Mouse (Mus musculus) kidney, embryonic 14.5 days (tissue): ENCODE results near the gene I830077J02Rik. TPM values are rescaled to one million over a fixed set of nuclear protein-coding genes. Genes with fewer than 3 reads are reported as not detected.

Source experiments
- ATAC-seq: fragments of 200-750 bp; cut with Nextera tagmentation; 2 replicates; pipeline ENCODE4 v1.8.0; 2017; ENCODE audit warnings: moderate number of reproducible peaks, mild to moderate bottlenecking, moderate TSS enrichment, moderate library complexity; ENCODE audit not compliant: low FRiP score, low TSS enrichment
- H3K27ac ChIP-seq: fragments of 300-500 bp; sonication (generic); 2 replicates; pipeline ENCODE4 v1.5.1; 2014; ENCODE audit warnings: low read depth, mild to moderate bottlenecking, low read length, moderate library complexity, mixed read lengths
- H3K27me3 ChIP-seq: fragments of 300-500 bp; sonication (generic); 2 replicates; pipeline ENCODE4 v1.6.1; 2014; ENCODE audit warnings: mild to moderate bottlenecking, low read length; ENCODE audit not compliant: control insufficient read depth, insufficient read depth
- H3K36me3 ChIP-seq: fragments of 300-500 bp; sonication (generic); 2 replicates; pipeline ENCODE4 v1.6.1; 2014; ENCODE audit warnings: low read length, mixed read lengths; ENCODE audit not compliant: control insufficient read depth, insufficient read depth
- H3K4me1 ChIP-seq: fragments of 300-500 bp; sonication (generic); 2 replicates; pipeline ENCODE4 v1.6.1; 2014; ENCODE audit warnings: low read length, mixed read lengths; ENCODE audit not compliant: control insufficient read depth, insufficient read depth
- H3K4me2 ChIP-seq: fragments of 300-500 bp; sonication (generic); replicated peaks from 2 replicates; pipeline ENCODE4 v1.6.1; 2014; ENCODE audit warnings: low read depth, mild to moderate bottlenecking, low read length
- H3K4me3 ChIP-seq: fragments of 300-500 bp; sonication (generic); 2 replicates; pipeline ENCODE4 v1.5.1; 2014; ENCODE audit warnings: mild to moderate bottlenecking, low read length
- H3K9ac ChIP-seq: fragments of 300-500 bp; sonication (generic); 2 replicates; pipeline ENCODE4 v1.6.1; 2014; ENCODE audit warnings: low read depth, mild to moderate bottlenecking, low read length, moderate library complexity
- H3K9me3 ChIP-seq: fragments of 300-500 bp; sonication (generic); 2 replicates; pipeline ENCODE4 v1.6.1; 2016; ENCODE audit warnings: low read length; ENCODE audit not compliant: control insufficient read depth
- WGBS: fragments of 180-500 bp; shearing (Covaris S2); extraction: QIAGEN DNeasy Blood & Tissue Kit; methylation state at CpG from one replicate; pipeline ENCODE4 v1.1.7; 2014; 5-methylcytosine and 5-hydroxymethylcytosine counted together
- polyA plus RNA-seq: library from polyadenylated mRNA; unstranded; fragments of >200 nt; fragmentation: Nextera tagmentation; extraction: Ambion mirVana; gene quantifications from 2 replicates; pipeline ENCODE4 v1.2.1, GENCODE M21; 2014

The I830077J02Rik gene
- polyA plus RNA-seq, 1 experiment from 2014 or later, result 0.70 TPM

DNA sequence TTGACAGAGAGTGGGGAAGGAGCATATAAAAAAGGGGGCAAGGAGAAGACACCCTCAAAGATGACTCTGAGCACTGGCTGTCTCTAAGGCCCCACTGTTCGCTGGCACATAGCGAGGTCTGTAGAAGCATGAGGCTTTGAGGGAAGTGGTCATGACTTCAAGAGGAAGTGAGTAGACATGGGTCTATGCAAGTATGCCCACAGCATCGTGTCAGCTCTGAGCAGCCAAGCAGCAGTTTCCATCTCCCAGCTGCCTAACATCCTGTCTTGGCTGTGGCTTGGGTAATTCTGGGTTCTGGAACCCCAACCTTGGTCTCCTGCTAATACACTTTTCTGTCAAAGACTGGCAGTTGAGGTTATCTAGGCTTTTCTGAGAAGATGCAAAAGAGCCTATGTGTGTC lies 31.7 kb downstream of the I830077J02Rik start:
- WGBS, result 84% methylated on average over 3 of the region's 3 CpGs
- no peaks in the 10 kb centered on the region for H3K27me3 ChIP-seq
- ATAC-seq, result no peak
- no peaks in the 10 kb centered on the region for H3K36me3 ChIP-seq
- H3K9ac ChIP-seq, result no peak overlapping the region
- H3K4me1 ChIP-seq, result no peaks in the 10 kb centered on the region
- no peak overlapping the region for H3K4me2 ChIP-seq
- H3K27ac ChIP-seq, result no peak overlapping the region
- no peak overlapping the region for H3K4me3 ChIP-seq
- H3K9me3 ChIP-seq, result no peaks in the 10 kb centered on the region

GRCm38 (mm10) chr3:105900266-105900665 lies 32.2 kb downstream of the I830077J02Rik start:
- Histone ChIP-seq H3K36me3 (no peaks in the 10 kb centered on the region), H3K27ac (no peak overlapping the region), H3K4me2 (no peak overlapping the region), H3K27me3 (no peaks in the 10 kb centered on the region), H3K9ac (no peak overlapping the region), H3K9me3 (no peaks in the 10 kb centered on the region), H3K4me3 (no peak overlapping the region), H3K4me1 (no peaks in the 10 kb centered on the region)
- no peak for ATAC-seq
- WGBS, result 83% methylated on average over 6 of the region's 6 CpGs

DNA sequence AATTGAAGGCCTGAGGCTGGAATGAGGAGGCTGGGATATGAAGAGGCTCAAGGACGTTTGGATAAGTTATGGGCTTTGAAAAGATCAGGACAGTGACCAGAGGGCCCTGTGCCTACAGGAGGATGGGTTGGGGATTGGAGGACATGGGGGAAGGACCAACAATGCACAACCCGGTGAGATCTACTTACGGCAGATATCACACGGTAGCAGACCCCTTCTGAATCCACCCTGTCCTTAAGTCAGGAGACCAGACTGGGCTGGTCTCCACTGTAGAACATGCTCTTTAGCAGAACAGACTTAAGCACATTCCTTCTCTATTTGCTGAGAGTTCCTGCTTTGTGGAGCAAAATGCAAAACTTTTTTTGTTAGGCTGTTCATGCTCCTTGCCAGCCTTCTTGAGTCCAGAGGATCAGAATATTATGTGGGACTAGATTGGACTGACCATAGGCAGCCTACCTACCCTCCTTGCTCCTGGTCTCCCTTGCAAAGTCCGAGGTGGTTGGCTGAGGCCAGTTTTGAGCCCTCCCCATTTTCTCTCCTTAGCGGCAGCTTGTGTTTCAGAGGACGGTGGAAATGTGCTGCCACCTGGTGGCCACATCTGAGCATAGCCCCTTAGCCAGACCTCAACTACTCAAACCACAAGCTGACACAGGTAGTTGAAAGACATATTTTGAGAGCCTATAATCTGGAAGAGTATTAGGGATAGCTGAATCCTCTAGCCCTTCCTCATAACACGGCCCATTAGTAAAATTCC lies 32.9 kb downstream of the I830077J02Rik start:
- ATAC-seq, result peak; percentile 89
- Histone ChIP-seq H3K4me3 (no peak overlapping the region), H3K4me1 (peaks cover 2% of the 10 kb centered on the region; the same call in 1 of the 2 replicates), H3K9ac (no peak overlapping the region), H3K4me2 (no peak overlapping the region), H3K27me3 (no peaks in the 10 kb centered on the region), H3K36me3 (no peaks in the 10 kb centered on the region), H3K27ac (no peak overlapping the region), H3K9me3 (no peaks in the 10 kb centered on the region)
- 42% methylated on average over 8 of the region's 8 CpGs for WGBS

GRCm38 (mm10) chr3:105898861-105899260 lies 33.6 kb downstream of the I830077J02Rik start:
- H3K9ac ChIP-seq, result no peak overlapping the region
- no peak overlapping the region for H3K4me2 ChIP-seq
- H3K9me3 ChIP-seq, result no peaks in the 10 kb centered on the region
- no peak overlapping the region for H3K27ac ChIP-seq
- 93% methylated on average over 11 of the region's 11 CpGs for WGBS
- H3K4me1 ChIP-seq, result peaks cover 7% of the 10 kb centered on the region; the same call in 1 of the 2 replicates
- H3K27me3 ChIP-seq, result no peaks in the 10 kb centered on the region
- no peaks in the 10 kb centered on the region for H3K36me3 ChIP-seq
- H3K4me3 ChIP-seq, result no peak overlapping the region
- no peak for ATAC-seq

DNA sequence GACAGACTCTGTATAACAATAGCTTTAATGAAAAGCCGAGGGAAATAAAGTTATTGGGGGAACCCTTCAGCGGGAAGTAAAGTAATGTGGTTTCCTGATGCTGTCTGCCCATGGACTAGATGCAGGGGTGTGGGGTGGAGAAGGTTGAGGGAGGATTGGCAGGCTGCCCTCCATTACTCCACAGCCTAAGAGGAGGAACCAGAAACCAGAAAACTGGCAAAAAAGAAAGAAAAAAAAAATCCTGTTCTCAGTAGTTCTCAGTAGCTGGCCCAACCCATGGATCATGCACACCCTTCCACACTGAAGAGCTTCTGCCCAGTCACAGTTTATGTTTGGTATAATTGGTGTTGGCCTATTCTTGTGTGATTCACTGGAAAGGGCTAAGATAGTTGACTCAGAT lies 34.1 kb downstream of the I830077J02Rik start:
- 81% methylated on average over 2 of the region's 2 CpGs for WGBS
- no peak for ATAC-seq
- no peak overlapping the region for H3K27ac ChIP-seq

GRCm38 (mm10) chr3:105896811-105897210 lies 35.7 kb downstream of the I830077J02Rik start:
- 88% methylated on average over 3 of the region's 3 CpGs for WGBS
- peaks cover 10% of the 10 kb centered on the region; the same call in 1 of the 2 replicates for H3K4me1 ChIP-seq

More for the DNA sequence above, 34.1 kb downstream of the I830077J02Rik start:
- no peaks in the 10 kb centered on the region for H3K9me3 ChIP-seq
- H3K4me3 ChIP-seq, result no peak overlapping the region
- no peak overlapping the region for H3K4me2 ChIP-seq
- H3K36me3 ChIP-seq, result no peaks in the 10 kb centered on the region
- H3K4me1 ChIP-seq, result peaks cover 7% of the 10 kb centered on the region; the same call in 1 of the 2 replicates
- no peaks in the 10 kb centered on the region for H3K27me3 ChIP-seq
- H3K9ac ChIP-seq, result no peak overlapping the region

DNA sequence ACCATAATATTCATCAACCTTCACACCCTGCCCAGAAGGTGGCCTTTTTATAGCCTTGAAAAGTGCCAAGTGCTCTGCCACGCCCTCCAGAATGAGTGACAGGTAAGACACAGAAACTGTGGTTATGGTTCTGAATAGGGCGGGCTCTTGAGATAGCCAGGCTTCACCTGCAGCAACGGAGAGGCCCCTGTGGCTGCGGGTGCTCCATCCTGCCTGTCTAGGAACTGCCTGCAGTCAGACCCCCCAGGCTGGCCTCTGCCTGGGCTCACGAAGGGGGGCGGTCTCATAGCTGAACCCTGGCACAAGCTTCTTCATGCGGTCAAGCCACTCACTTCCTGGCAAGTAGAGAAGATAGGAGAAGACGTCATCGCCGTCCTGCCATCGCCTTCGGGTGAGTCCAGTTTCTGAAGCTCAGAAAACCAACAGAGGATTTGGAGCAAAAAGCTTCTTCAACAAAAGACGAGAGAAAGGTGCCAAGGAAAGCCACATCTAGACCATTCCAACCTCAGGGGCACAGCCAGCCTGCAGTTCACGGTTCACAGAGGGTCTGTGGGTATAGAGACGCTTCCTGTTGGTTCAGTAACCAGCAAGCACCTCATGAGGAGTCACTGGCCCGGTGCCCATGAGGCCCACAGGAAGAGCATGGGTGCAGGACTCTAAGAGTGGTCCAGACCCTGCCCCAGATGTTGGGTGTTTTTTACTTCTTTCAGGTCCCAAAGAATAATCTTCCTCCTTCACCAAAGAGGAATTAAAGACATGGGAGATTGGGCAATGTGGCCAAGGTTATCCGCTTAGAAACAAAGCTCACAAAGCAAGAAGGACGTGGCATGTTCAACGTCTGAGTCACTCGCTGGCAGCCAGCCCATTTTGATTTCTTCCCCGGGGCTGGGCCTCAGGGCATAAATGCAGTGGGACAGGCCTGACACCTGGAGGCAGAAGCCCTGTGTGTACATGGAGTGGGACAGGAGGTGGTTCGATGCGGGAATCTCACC lies 37.6 kb downstream of the I830077J02Rik start:
- H3K4me1 ChIP-seq, result peaks cover 16% of the 10 kb centered on the region; the same call in 1 of the 2 replicates
- H3K36me3 ChIP-seq, result no peaks in the 10 kb centered on the region
- no peak overlapping the region; the same call in 1 of the 2 replicates for H3K27ac ChIP-seq
- H3K9me3 ChIP-seq, result no peaks in the 10 kb centered on the region
- H3K4me3 ChIP-seq, result no peak overlapping the region
- H3K9ac ChIP-seq, result no peak overlapping the region
- no peaks in the 10 kb centered on the region for H3K27me3 ChIP-seq
- 75% methylated on average over 23 of the region's 23 CpGs for WGBS
- no peak overlapping the region for H3K4me2 ChIP-seq
- ATAC-seq, result no peak

More at GRCm38 (mm10) chr3:105896811-105897210, 35.7 kb downstream of the I830077J02Rik start:
- no peak overlapping the region for H3K27ac ChIP-seq
- no peak for ATAC-seq
- H3K4me2 ChIP-seq, result no peak overlapping the region
- no peaks in the 10 kb centered on the region for H3K36me3 ChIP-seq
- H3K4me3 ChIP-seq, result no peak overlapping the region
- no peak overlapping the region for H3K9ac ChIP-seq
- H3K27me3 ChIP-seq, result no peaks in the 10 kb centered on the region
- H3K9me3 ChIP-seq, result no peaks in the 10 kb centered on the region

- no peak overlapping the region for H3K4me3 ChIP-seq
- no peaks in the 10 kb centered on the region for H3K27me3 ChIP-seq
- H3K4me2 ChIP-seq, result no peak overlapping the region
- peaks cover 16% of the 10 kb centered on the region; the same call in 1 of the 2 replicates for H3K4me1 ChIP-seq
- no peak overlapping the region for H3K9ac ChIP-seq
- no peaks in the 10 kb centered on the region for H3K9me3 ChIP-seq
- H3K36me3 ChIP-seq, result no peaks in the 10 kb centered on the region
- WGBS, result 42% methylated on average over 6 of the region's 6 CpGs
- ATAC-seq, result no peak; the same call in 1 of the 2 replicates
- H3K27ac ChIP-seq, result peak overlapping the region; percentile 11; the same call in 1 of the 2 replicates
Measured at GRCm38 (mm10) chr3:105893941-105894391, 38.5 kb downstream of the I830077J02Rik start.
